Mouse (Mus musculus) hindbrain, embryonic 11.5 days (tissue): ENCODE measurements around the gene Plxnc1. TPM values are rescaled to one million over a fixed set of nuclear protein-coding genes. Genes with fewer than 3 reads are reported as not detected.

Source experiments
- ATAC-seq: fragments of 200-750 bp; cut with Nextera tagmentation; 2 replicates; pipeline ENCODE4 v1.8.0; 2017; ENCODE audit warnings: mild to moderate bottlenecking, moderate TSS enrichment, moderate library complexity; ENCODE audit not compliant: low FRiP score
- DNase-seq: peaks from one replicate; pipeline ENCODE4 v3.0.0-alpha.2; 2015; ENCODE audit warnings: low spot score
- H3K27ac ChIP-seq: fragments of 300-500 bp; sonication (generic); 2 replicates; pipeline ENCODE4 v1.5.1; 2014; ENCODE audit warnings: mild to moderate bottlenecking, low read depth, low read length
- H3K27me3 ChIP-seq: fragments of 300-500 bp; sonication (generic); 2 replicates; pipeline ENCODE4 v1.6.1; 2014; ENCODE audit warnings: mild to moderate bottlenecking, low read length, moderate library complexity, mixed read lengths; ENCODE audit not compliant: control insufficient read depth, insufficient read depth
- H3K36me3 ChIP-seq: fragments of 300-500 bp; sonication (generic); 2 replicates; pipeline ENCODE4 v1.6.1; 2014; ENCODE audit warnings: mild to moderate bottlenecking, low read length, moderate library complexity, mixed read lengths; ENCODE audit not compliant: control insufficient read depth, insufficient read depth
- H3K4me1 ChIP-seq: fragments of 300-500 bp; sonication (generic); replicated peaks from 2 replicates; pipeline ENCODE4 v1.6.1; 2014; ENCODE audit warnings: low read length, mixed read lengths; ENCODE audit not compliant: control insufficient read depth, insufficient read depth
- H3K4me2 ChIP-seq: fragments of 300-500 bp; sonication (generic); replicated peaks from 2 replicates; pipeline ENCODE4 v1.6.1; 2014; ENCODE audit warnings: mild to moderate bottlenecking, low read depth, low read length
- H3K4me3 ChIP-seq: fragments of 300-500 bp; sonication (generic); 2 replicates; pipeline ENCODE4 v1.5.1; 2014; ENCODE audit warnings: low read depth, low read length
- H3K9ac ChIP-seq: fragments of 300-500 bp; sonication (generic); 2 replicates; pipeline ENCODE4 v1.6.1; 2014; ENCODE audit warnings: low read depth, low read length
- H3K9me3 ChIP-seq: fragments of 300-500 bp; sonication (generic); 2 replicates; pipeline ENCODE4 v1.6.1; 2016; ENCODE audit warnings: low read length; ENCODE audit not compliant: control insufficient read depth
- WGBS: fragments of 180-500 bp; shearing (Covaris S2); extraction: QIAGEN DNeasy Blood & Tissue Kit; methylation state at CpG from one replicate; pipeline ENCODE4 v1.1.7; 2014; 5-methylcytosine and 5-hydroxymethylcytosine counted together
- polyA plus RNA-seq: library from polyadenylated mRNA; unstranded; fragments of >200 nt; fragmentation: Nextera tagmentation; extraction: Ambion mirVana; gene quantifications from 2 replicates; pipeline ENCODE4 v1.2.1, GENCODE M21; 2014

Gene Plxnc1
- polyA plus RNA-seq, 1 experiment from 2014 or later, result 4.5 TPM

DNA sequence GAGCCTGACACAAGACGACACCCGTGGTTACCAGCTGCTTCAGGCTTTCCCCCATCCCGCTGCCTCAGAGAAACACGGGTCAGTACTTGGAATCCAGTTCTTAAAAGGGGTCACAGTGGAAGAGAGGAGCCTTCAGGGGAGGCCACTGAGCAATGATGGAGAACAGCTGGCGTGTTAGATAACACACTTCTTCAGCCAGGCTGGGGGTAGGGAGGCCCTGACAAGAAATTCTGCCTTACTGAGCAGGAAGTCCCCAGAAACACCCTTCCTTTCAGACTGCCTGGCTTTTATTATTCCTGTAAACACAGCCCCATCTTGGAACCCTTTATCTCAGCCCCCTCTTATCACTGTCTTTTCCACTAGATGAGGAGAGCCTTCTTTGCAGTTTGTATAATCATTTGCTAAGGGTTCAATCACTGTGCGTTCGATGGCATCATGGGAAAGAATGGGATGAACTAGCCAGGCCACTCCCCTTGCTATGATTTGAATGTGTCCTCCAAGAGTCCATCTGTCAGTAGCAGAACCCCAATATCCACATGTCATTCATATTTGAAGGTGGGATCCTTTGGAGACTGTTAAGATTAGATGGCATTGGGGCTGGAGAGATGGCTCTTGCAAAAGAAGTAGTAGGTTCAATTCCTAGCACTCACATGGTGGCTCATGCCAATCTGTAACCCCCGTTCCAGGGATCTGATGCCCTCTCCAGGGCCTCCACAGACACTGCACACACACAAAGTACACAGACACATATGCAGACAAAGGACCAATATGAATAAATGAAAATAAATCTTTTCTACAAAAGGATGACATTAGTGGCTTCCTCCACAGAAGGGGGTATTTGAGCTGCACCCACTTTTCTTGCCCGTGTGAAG is 12.4 kb downstream of the Plxnc1 start:
- Histone ChIP-seq H3K27ac (no peak overlapping the region), H3K9me3 (no peaks in the 10 kb centered on the region), H3K4me2 (no peak overlapping the region), H3K9ac (no peak overlapping the region), H3K36me3 (no peaks in the 10 kb centered on the region), H3K4me1 (no peaks in the 10 kb centered on the region), H3K4me3 (no peak overlapping the region), H3K27me3 (no peaks in the 10 kb centered on the region)
- 69% methylated on average over 9 of the region's 9 CpGs for WGBS
- ATAC-seq (no peak), DNase-seq (no peak)

DNA sequence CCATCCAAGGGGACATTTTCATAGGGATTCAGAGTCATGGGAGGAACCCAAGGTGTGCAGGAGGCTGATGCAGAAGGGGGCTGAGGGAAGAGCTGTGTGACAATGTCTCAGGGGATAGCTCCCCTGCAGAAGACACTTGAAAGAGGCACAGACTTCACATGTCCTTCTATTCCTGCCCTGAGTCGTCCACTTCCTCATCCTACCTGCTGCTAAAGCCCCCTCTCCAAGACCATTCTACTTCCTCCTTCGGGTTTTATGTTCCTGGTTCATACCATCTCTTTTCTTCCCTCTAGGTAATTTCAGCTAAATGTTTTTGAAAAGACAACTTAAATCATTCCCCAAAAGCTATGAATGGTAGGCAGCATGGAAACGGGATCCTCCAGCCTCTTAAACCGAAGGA is 16.5 kb downstream of the Plxnc1 start:
- no peaks in the 10 kb centered on the region for H3K27me3 ChIP-seq
- no peak overlapping the region for H3K27ac ChIP-seq
- no peak overlapping the region for H3K4me2 ChIP-seq
- no peak overlapping the region for H3K9ac ChIP-seq
- ATAC-seq, result no peak
- no peaks in the 10 kb centered on the region for H3K9me3 ChIP-seq
- H3K4me1 ChIP-seq, result 0 out of 2 replicates have a peak, but pooled peaks cover 2% of the 10 kb centered on the region
- WGBS, result 90% methylated on average over 4 of the region's 4 CpGs
- DNase-seq, result no peak
- no peak overlapping the region for H3K4me3 ChIP-seq
- H3K36me3 ChIP-seq, result no peaks in the 10 kb centered on the region

DNA sequence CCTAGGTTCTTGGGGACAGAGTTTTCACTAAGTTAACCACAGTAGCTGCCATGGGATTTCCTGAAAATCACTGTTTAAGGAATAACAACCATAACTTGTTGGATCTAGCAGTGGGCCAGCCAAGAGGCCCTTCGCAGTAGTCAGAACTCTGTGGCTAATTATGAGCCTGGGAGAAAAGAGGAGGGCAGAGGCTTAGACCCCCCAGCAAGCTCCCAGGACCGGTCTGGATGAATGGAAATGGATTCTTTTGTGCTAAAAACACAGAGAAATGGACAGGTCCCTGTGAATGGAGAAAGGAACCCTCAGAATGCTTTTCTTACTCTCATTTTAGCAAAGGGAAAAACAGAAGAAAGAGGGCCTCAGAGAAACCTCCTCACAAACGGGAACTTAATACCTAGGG is 18.3 kb downstream of the Plxnc1 start:
- H3K4me2 ChIP-seq, result no peak overlapping the region
- 0 out of 2 replicates have a peak, but pooled peaks cover 2% of the 10 kb centered on the region for H3K4me1 ChIP-seq
- WGBS, result 31% methylated on average over 3 of the region's 3 CpGs
- no peaks in the 10 kb centered on the region for H3K36me3 ChIP-seq
- DNase-seq, result no peak
- H3K27me3 ChIP-seq, result no peaks in the 10 kb centered on the region
- no peak for ATAC-seq
- no peaks in the 10 kb centered on the region for H3K9me3 ChIP-seq
- no peak overlapping the region for H3K9ac ChIP-seq
- no peak overlapping the region for H3K27ac ChIP-seq
- no peak overlapping the region for H3K4me3 ChIP-seq

DNA sequence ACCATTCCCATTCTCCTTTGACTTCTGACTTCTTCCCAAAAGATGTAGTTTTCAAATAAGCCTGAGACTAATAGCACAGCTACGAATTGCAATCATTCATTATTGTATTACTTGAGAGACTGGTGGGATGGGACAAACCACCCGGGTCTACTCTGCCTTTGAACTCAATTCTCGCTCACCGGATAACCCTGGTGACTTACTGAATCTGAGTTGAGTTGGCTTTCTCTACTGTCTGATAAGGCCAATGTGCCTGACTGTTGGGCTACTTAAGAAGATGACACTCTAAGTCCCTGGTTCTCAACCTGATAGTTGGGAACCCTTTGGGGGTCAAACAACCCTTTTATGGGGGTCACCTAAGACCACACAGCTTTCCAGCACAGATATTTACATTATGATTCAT is 19.8 kb downstream of the Plxnc1 start:
- 0 out of 2 replicates have a peak, but pooled peaks cover 2% of the 10 kb centered on the region for H3K4me1 ChIP-seq
- no peak overlapping the region for H3K27ac ChIP-seq
- DNase-seq (no peak), ATAC-seq (no peak)
- H3K36me3 ChIP-seq, result no peaks in the 10 kb centered on the region
- no peak overlapping the region for H3K9ac ChIP-seq
- WGBS, result 91% methylated on average over 4 of the region's 4 CpGs
- H3K4me2 ChIP-seq, result no peak overlapping the region
- H3K9me3 ChIP-seq, result no peaks in the 10 kb centered on the region
- no peak overlapping the region for H3K4me3 ChIP-seq
- H3K27me3 ChIP-seq, result no peaks in the 10 kb centered on the region

DNA sequence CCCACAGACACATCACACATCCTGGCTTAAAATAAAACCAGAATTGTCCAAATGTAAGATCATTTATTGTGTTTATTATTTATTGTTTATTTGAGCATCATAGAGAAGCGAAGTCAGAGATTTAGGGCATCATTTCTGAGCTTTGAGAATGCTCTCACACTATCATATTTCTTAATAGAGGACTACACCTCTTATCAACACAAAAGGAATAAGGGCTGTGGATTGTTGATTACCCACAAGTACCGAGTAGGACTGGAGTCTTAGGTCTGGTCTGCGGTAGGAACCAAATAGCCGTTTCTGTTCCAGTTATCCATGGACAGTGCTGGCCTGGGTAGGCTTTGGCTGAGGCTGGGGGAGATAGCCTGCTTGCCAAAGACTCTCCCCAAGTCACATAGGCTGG is 20.2 kb downstream of the Plxnc1 start:
- Histone ChIP-seq H3K4me3 (no peak overlapping the region), H3K27me3 (no peaks in the 10 kb centered on the region), H3K4me2 (no peak overlapping the region), H3K36me3 (no peaks in the 10 kb centered on the region), H3K9me3 (no peaks in the 10 kb centered on the region), H3K4me1 (0 out of 2 replicates have a peak, but pooled peaks cover 2% of the 10 kb centered on the region), H3K9ac (no peak overlapping the region), H3K27ac (no peak overlapping the region)
- no peak for ATAC-seq
- 92% methylated on average over 4 of the region's 4 CpGs for WGBS
- no peak for DNase-seq

DNA sequence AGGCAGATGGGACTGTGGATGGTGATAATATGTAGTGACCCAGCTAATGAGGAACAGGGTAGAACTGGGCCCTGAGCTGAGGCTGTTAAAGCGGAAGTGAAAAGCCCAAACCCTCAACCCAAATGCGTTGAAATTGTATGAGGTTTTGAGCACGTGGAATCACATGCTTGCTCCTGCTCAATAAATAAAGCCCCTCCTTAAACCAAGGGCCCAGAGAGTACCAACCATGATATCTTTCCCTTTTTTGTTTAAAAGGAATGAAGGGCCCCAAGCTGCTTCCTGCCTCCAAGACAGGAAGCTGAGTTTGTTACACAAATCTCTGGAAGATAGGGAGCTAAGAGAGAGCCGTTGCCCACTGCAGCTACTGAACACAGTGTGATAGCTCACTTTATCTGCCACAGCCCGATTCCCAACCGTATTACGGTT is 21.3 kb downstream of the Plxnc1 start:
- Histone ChIP-seq H3K4me3 (no peak overlapping the region), H3K9me3 (no peaks in the 10 kb centered on the region), H3K4me1 (0 out of 2 replicates have a peak, but pooled peaks cover 2% of the 10 kb centered on the region), H3K4me2 (no peak overlapping the region), H3K27me3 (no peaks in the 10 kb centered on the region), H3K36me3 (no peaks in the 10 kb centered on the region), H3K27ac (no peak overlapping the region), H3K9ac (no peak overlapping the region)
- ATAC-seq (no peak), DNase-seq (no peak)
- 80% methylated on average over 7 of the region's 7 CpGs for WGBS

DNA sequence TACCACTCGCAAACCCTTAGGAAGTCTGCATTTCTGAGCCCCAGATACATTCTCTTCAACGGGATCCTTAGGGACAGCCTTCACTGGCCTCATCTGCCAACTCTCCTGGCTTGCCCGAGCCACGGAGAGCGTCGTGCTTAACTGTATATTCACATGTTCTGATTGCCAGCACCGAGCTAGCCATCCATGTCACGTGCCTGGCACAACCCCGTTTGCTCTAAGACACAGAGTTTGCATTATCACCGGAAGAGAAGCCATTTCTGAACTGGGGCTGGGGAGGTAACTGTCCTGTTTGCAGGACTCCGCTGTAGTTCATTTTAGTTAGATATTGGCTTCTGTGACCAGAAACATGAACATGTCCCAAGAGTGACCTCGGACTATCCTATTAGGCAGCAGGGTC is 21.8 kb downstream of the Plxnc1 start:
- Histone ChIP-seq H3K4me3 (no peak overlapping the region), H3K4me1 (0 out of 2 replicates have a peak, but pooled peaks cover 2% of the 10 kb centered on the region), H3K36me3 (no peaks in the 10 kb centered on the region), H3K27ac (no peak overlapping the region), H3K4me2 (no peak overlapping the region), H3K9me3 (no peaks in the 10 kb centered on the region), H3K9ac (no peak overlapping the region), H3K27me3 (no peaks in the 10 kb centered on the region)
- no peak for ATAC-seq
- DNase-seq, result no peak
- 87% methylated on average over 12 of the region's 12 CpGs for whole genome bisulfite sequencing

DNA sequence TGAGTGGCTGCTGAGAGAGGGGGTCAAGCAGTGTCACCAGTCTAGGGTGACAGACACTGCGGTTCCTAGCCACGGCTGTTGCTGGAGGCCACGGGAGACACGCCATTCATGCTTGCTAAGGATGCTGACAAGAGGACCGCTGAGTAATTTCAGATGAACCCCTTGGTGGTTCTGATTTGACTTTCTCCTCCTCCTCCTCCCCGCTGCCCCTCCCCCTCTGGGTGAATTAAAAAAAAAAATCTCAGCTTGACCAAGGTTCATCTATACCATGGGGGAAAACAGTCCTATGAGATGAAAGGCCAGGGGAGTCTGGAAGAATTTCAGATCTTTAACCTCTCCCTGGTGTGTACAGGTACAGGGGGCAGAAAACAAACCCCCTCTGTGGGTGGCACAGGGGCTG is 22.9 kb downstream of the Plxnc1 start:
- no peaks in the 10 kb centered on the region for H3K9me3 ChIP-seq
- H3K27ac ChIP-seq, result no peak overlapping the region
- no peak overlapping the region for H3K4me2 ChIP-seq
- ATAC-seq (no peak), DNase-seq (no peak)
- H3K36me3 ChIP-seq, result no peaks in the 10 kb centered on the region
- H3K9ac ChIP-seq, result no peak overlapping the region
- H3K4me1 ChIP-seq, result 0 out of 2 replicates have a peak, but pooled peaks cover 2% of the 10 kb centered on the region
- no peaks in the 10 kb centered on the region for H3K27me3 ChIP-seq
- WGBS, result 50% methylated on average over 6 of the region's 6 CpGs
- H3K4me3 ChIP-seq, result no peak overlapping the region

DNA sequence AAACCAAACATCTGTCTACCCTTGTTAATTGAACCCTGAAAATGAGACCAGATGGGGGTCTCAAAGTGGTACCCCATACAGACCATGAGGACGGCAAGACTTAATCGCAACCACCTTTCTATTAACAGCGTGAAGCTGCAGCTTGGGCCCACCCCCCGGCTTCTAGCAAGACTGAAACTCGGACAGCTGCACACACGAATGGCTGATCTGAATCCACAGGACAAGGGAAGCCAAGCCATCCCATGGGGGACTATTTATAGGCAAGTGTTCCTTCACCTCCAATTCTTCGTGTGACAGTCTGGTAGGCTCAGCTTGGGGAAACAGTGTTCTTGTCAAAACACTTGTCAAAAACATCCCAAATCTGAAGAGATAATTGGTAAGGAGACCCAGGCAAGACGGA is 24.1 kb downstream of the Plxnc1 start:
- H3K4me2 ChIP-seq, result no peak overlapping the region
- no peak overlapping the region for H3K27ac ChIP-seq
- WGBS, result 83% methylated on average over 8 of the region's 8 CpGs
- H3K4me3 ChIP-seq, result no peak overlapping the region
- DNase-seq (no peak), ATAC-seq (no peak)
- H3K36me3 ChIP-seq, result no peaks in the 10 kb centered on the region
- no peaks in the 10 kb centered on the region for H3K9me3 ChIP-seq
- no peak overlapping the region for H3K9ac ChIP-seq
- no peaks in the 10 kb centered on the region for H3K27me3 ChIP-seq
- H3K4me1 ChIP-seq, result no peaks in the 10 kb centered on the region
